Mouse (Mus musculus) heart, embryonic 15.5 days (tissue): ENCODE data around the gene Btbd35f28. TPM values are rescaled to one million over a fixed set of nuclear protein-coding genes. Genes with fewer than 3 reads are reported as not detected.
"Not testable (repeated sequence)": the region's sequence is repeated elsewhere in the genome, so short reads cannot be mapped to it uniquely, and the experiment has no call there.

Experiments used
- ATAC-seq: fragments of 200-750 bp; cut with Nextera tagmentation; replicated peaks from 2 replicates; pipeline ENCODE4 v1.8.0; 2017; ENCODE audit warnings: low read depth, moderate TSS enrichment; ENCODE audit not compliant: insufficient number of reproducible peaks, insufficient read depth, low FRiP score
- H3K27ac ChIP-seq: fragments of 300-500 bp; sonication (generic); 2 replicates; pipeline ENCODE4 v1.5.1; 2015; ENCODE audit warnings: mild to moderate bottlenecking, inconsistent platforms
- H3K27me3 ChIP-seq: fragments of 300-500 bp; sonication (generic); 2 replicates; pipeline ENCODE4 v1.6.1; 2015; ENCODE audit warnings: inconsistent platforms
- H3K36me3 ChIP-seq: fragments of 300-500 bp; sonication (generic); 2 replicates; pipeline ENCODE4 v1.6.1; 2015; ENCODE audit warnings: mild to moderate bottlenecking, inconsistent platforms
- H3K4me1 ChIP-seq: fragments of 300-500 bp; sonication (generic); replicated peaks from 2 replicates; pipeline ENCODE4 v1.6.1; 2015; ENCODE audit warnings: inconsistent platforms
- H3K4me2 ChIP-seq: fragments of 300-500 bp; sonication (generic); 2 replicates; pipeline ENCODE4 v1.6.1; 2015; ENCODE audit warnings: inconsistent platforms, mild to moderate bottlenecking, moderate library complexity
- H3K4me3 ChIP-seq: fragments of 300-500 bp; sonication (generic); 2 replicates; pipeline ENCODE4 v1.5.1; 2015; ENCODE audit warnings: mild to moderate bottlenecking, inconsistent platforms
- H3K9ac ChIP-seq: fragments of 300-500 bp; sonication (generic); 2 replicates; pipeline ENCODE4 v1.6.1; 2015; ENCODE audit warnings: mild to moderate bottlenecking, inconsistent platforms
- H3K9me3 ChIP-seq: fragments of 300-500 bp; sonication (generic); replicated peaks from 2 replicates; pipeline ENCODE4 v1.6.1; 2016; ENCODE audit warnings: inconsistent platforms
- WGBS: fragments of 180-500 bp; shearing (Covaris S2); methylation state at CpG from one replicate; pipeline ENCODE4 v1.1.7; 2015; ENCODE audit warnings: mixed read lengths; 5-methylcytosine and 5-hydroxymethylcytosine counted together
- polyA plus RNA-seq: library from polyadenylated mRNA; unstranded; fragments of >200 nt; fragmentation: Nextera tagmentation; extraction: Ambion mirVana; gene quantifications from 2 replicates; pipeline ENCODE4 v1.2.1, GENCODE M21; 2015

Gene Btbd35f28
- not detected in 2 replicates for polyA plus RNA-seq

DNA sequence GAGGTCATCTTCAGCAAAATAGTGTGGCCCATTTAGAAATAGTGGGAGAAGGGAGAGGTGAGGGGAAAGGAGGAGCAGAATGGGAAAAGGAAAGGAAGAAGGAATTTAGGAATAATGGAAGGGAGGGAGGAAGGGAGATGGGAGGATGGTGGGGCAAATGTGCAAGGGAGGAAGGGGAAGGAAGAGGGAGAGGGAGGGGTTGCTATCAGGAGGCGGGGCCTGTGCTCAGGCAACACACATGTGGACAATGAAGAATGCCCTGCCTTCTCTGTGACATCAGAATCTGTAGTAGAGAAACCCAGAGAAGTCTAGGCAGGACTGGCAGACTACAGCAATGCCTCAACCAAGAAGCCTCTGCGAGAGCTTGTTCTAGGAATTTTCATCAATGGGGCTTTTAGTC, at the start of gene Btbd35f28:
Gene Btbd35f28 (plus strand): TSS at position 301 of the 400 bp plus-strand sequence.
- no CpG with 5 or more reads among the region's 2 CpGs for WGBS
- H3K9me3 ChIP-seq, H3K9ac ChIP-seq, H3K27ac ChIP-seq, ATAC-seq, H3K4me1 ChIP-seq, H3K27me3 ChIP-seq, H3K4me3 ChIP-seq, H3K4me2 ChIP-seq, H3K36me3 ChIP-seq: not testable (repeated sequence)

Other genes with a start within 250 kb of the Btbd35f28 start
- not detected in 2 replicates for gene Btbd35f16, start 239.6 kb upstream of the Btbd35f28 start, polyA plus RNA-seq
- not detected in 2 replicates for gene Btbd35f3, start 158.9 kb upstream of the Btbd35f28 start, polyA plus RNA-seq
- not detected in 2 replicates for gene Btbd35f20, start 94.7 kb downstream of the Btbd35f28 start, polyA plus RNA-seq
- gene Btbd35f17, start 174.1 kb downstream of the Btbd35f28 start, polyA plus RNA-seq = not detected in 2 replicates